Mouse (Mus musculus) heart, postnatal 14 days (tissue): Measurements from ENCODE around the gene Olfr871. TPM values are rescaled to one million over a fixed set of nuclear protein-coding genes. Genes with fewer than 3 reads are reported as not detected.
"Not testable (repeated sequence)": the region's sequence is repeated elsewhere in the genome, so short reads cannot be mapped to it uniquely, and the experiment has no call there.

Source experiments
- DNase-seq, 2 experiments: peaks; one replicate each; pipeline ENCODE4 v3.0.0; 2021 to 2022
- intact Hi-C: fragments of 180-260 bp; cut with DNase I; formaldehyde crosslinking; loops from one replicate; pipeline ENCODE4 v1.15.1; 2025
- long read RNA-seq, 2 experiments: library from polyadenylated mRNA; stranded (forward); transcript quantifications; one replicate each; pipeline ENCODE4 v2.0.0; 2021
- total RNA-seq, 2 experiments: library from RNA; stranded (reverse); gene quantifications; 2 replicates each; pipeline ENCODE4 v1.2.3; 2021

The Olfr871 gene
- not detected for total RNA-seq
- long read RNA-seq, experiment 1 = 0 reads
- long read RNA-seq, experiment 2 = 0 reads

GRCm38 (mm10) chr9:20211907-20212306 lies at the start of gene Olfr871:
TSS of gene Olfr871 (plus strand) at chr9:20212207.
- intact Hi-C loops = no loop called here

DNA sequence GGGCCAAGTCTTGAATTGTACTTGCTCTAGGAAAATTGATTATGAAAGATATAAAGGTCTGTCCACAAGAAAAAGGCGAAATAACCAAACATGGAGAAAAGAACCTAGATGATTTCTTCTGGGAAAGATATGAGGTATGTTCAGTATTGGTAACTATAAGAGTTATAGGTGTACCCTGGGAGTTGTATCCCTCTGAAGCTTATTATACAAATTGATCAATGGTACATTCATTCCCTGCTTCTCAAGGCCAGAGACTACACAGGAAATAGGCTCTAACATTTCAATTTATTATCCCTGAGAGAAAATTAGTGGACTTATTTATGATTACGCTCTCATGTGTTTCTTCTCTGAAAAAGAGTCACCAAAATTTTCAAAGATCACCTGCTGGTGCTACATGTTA lies 38.0 kb upstream of the Olfr871 start, which contains the start of gene Olfr870:
Gene Olfr870 (minus strand): TSS at position 101 of the 400 bp plus-strand sequence.
- intact Hi-C loops = no loop called here
- no peak for DNase-seq

More at GRCm38 (mm10) chr9:20211907-20212306, at the start of gene Olfr871:
- DNase-seq = no peak

- no peak for DNase-seq
- intact Hi-C loops = no loop called here
Measured at GRCm38 (mm10) chr9:20179463-20179862, 32.5 kb upstream of the Olfr871 start.

- intact Hi-C loops = no loop called here
- DNase-seq = no peak
Measured at GRCm38 (mm10) chr9:20202131-20202530, 9.9 kb upstream of the Olfr871 start.

DNA sequence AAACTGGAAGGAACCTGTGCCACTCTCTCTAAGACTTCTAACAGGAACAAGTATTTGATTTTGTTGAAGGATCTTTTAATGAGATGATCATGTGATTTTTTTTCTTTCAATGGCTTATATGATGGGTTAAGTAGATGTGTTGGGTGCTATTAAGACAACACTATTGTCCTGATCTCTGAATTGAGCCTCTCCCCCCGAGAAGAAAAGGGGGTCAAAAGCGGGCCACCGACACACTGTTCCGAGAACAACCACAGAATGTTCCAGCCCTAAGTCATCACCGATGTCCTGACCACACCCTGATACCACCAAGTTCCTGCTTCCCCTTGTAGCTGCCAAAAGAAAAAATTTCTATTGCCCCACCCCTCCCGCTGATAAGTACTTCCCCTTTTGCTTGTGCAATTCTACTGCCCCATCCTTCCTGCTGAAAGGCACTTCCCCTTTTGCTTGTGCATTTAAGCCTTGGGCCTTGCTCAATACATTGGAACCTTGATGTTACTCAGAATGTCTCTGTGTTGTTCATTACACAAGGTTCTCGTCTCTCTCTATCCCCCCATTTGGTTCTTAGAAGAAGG lies 8.5 kb upstream of the Olfr871 start:
- intact Hi-C loops, DNase-seq: not testable (repeated sequence)

- no peak for DNase-seq
- intact Hi-C loops = no loop called here
Measured at GRCm38 (mm10) chr9:20210812-20211211, 1.2 kb upstream of the Olfr871 start.

GRCm38 (mm10) chr9:20211477-20211876 lies 530 bp upstream of the Olfr871 start:
- intact Hi-C loops = no loop called here
- DNase-seq = no peak

GRCm38 (mm10) chr9:20236819-20237218 lies 24.8 kb downstream of the Olfr871 start, which contains the start of gene Olfr872:
TSS of gene Olfr872 (plus strand) at chr9:20237119.
- intact Hi-C loops = no loop called here
- DNase-seq = no peak

GRCm38 (mm10) chr9:20237378-20237777 lies 25.4 kb downstream of the Olfr871 start:
- no peak for DNase-seq

More at GRCm38 (mm10) chr9:20237378-20237777, 25.4 kb downstream of the Olfr871 start:
- intact Hi-C loops = no loop called here

Other genes with a start within 250 kb of the Olfr871 start
- not detected for gene Olfr866, start 184.2 kb upstream of the Olfr871 start, total RNA-seq
- not detected for gene Olfr867, start 154.6 kb upstream of the Olfr871 start, total RNA-seq
- not detected for gene Olfr868, start 113.6 kb upstream of the Olfr871 start, total RNA-seq
- not detected for gene Olfr869, start 83.2 kb upstream of the Olfr871 start, total RNA-seq
- gene Olfr870, start 38.1 kb upstream of the Olfr871 start, total RNA-seq = not detected
- not detected for gene Olfr872, start 24.9 kb downstream of the Olfr871 start, total RNA-seq
- gene Olfr39, start 70.1 kb downstream of the Olfr871 start, total RNA-seq = not detected
- not detected for gene Olfr873, start 86.3 kb downstream of the Olfr871 start, total RNA-seq
- not detected for gene Olfr18, start 123.9 kb downstream of the Olfr871 start, total RNA-seq
- 10 to 100 TPM; 11.9 TPM for gene Zfp560, start 173.0 kb downstream of the Olfr871 start, total RNA-seq
- gene Zfp26, start 248.0 kb downstream of the Olfr871 start, total RNA-seq = 10 to 100 TPM; 14.3 to 15.3 TPM